21 mouse cellular contexts compared by ENCODE assay signal in genomic region chr4:131120680-131121079, GRCm38 (mm10).
DNase-seq lines count a peak whose midpoint lies in the region; ATAC-seq and TF ChIP-seq lines count a peak whose summit lies in the region.
"Had no signal": no experiment of that assay in that cellular context is flagged by ENCODE, and none has a peak within 500 bp of the region (broad histone marks: within the 10 kb centered on the region; RNA-seq: fewer than 3 reads in every experiment).

No protein-coding gene starts in this region.

- no peaks in the 10 kb centered on the region for H3K4me1 ChIP-seq in midbrain, postnatal 0 days (ENCODE audit: insufficient read depth, low read length)
- no peaks in the 10 kb centered on the region for H3K4me1 ChIP-seq in midbrain, embryonic 14.5 days (ENCODE audit: control insufficient read depth, insufficient read depth, low read length)
- H3K4me1 ChIP-seq: heart, embryonic 12.5 days; limb, embryonic 12.5 days; liver, embryonic 12.5 days; megakaryocyte, embryonic 14.5 days; midbrain, embryonic 15.5 days; neural tube, embryonic 15.5 days had no signal

- H3K27ac ChIP-seq in midbrain, postnatal 0 days (ENCODE audit: low read depth, low read length): no peak overlapping the region
- no peak overlapping the region for H3K27ac ChIP-seq in midbrain, embryonic 14.5 days (replicated peaks; ENCODE audit: low read depth, low read length)
- H3K27ac ChIP-seq: kidney, postnatal 0 days; limb, embryonic 12.5 days; liver, embryonic 12.5 days; midbrain, embryonic 15.5 days; neural tube, embryonic 15.5 days had no signal

- no peak overlapping the region for H3K4me2 ChIP-seq in midbrain, postnatal 0 days (ENCODE audit: low read depth, low read length, poor library complexity, severe bottlenecking)
- H3K4me2 ChIP-seq in midbrain, embryonic 14.5 days (ENCODE audit: low read length): no peak overlapping the region
- H3K4me2 ChIP-seq: heart, embryonic 12.5 days; limb, embryonic 12.5 days; liver, embryonic 12.5 days; midbrain, embryonic 15.5 days; neural tube, embryonic 15.5 days had no signal

- 85% methylated on average over 5 of the region's 5 CpGs for WGBS in midbrain, postnatal 0 days
- 85% methylated on average over 5 of the region's 5 CpGs for WGBS in midbrain, embryonic 14.5 days

- no peak for TF ChIP-seq CTCF in midbrain, postnatal 0 days (IDR thresholded peaks at IDR 0.05)

- H3K27me3 ChIP-seq in midbrain, postnatal 0 days (ENCODE audit: insufficient read depth, low read length): no peaks in the 10 kb centered on the region; the same call in 1 of the 2 replicates
- no peaks in the 10 kb centered on the region for H3K27me3 ChIP-seq in midbrain, embryonic 14.5 days (ENCODE audit: control insufficient read depth, insufficient read depth, low read length)
- H3K27me3 ChIP-seq: liver, embryonic 12.5 days; megakaryocyte, embryonic 14.5 days; midbrain, embryonic 15.5 days had no signal

- H3K9me3 ChIP-seq in midbrain, postnatal 0 days (ENCODE audit: low read length): no peaks in the 10 kb centered on the region
- no peaks in the 10 kb centered on the region for H3K9me3 ChIP-seq in midbrain, embryonic 14.5 days (ENCODE audit: control insufficient read depth, low read length)
- H3K9me3 ChIP-seq: heart, embryonic 12.5 days; limb, embryonic 12.5 days; liver, embryonic 12.5 days; megakaryocyte, embryonic 14.5 days; midbrain, embryonic 15.5 days; neural tube, embryonic 15.5 days had no signal

- no peak overlapping the region for H3K4me3 ChIP-seq in midbrain, postnatal 0 days (ENCODE audit: low read depth, low read length)
- H3K4me3 ChIP-seq in midbrain, embryonic 14.5 days (replicated peaks; ENCODE audit: low read depth, low read length): no peak overlapping the region
- H3K4me3 ChIP-seq: heart, embryonic 12.5 days; limb, embryonic 12.5 days; liver, embryonic 12.5 days; megakaryocyte, embryonic 14.5 days; midbrain, embryonic 15.5 days; neural tube, embryonic 15.5 days had no signal

- no peak overlapping the region for H3K9ac ChIP-seq in midbrain, postnatal 0 days (replicated peaks; ENCODE audit: low read length, poor library complexity, severe bottlenecking)
- no peak overlapping the region for H3K9ac ChIP-seq in midbrain, embryonic 14.5 days (replicated peaks; ENCODE audit: low read length)
- H3K9ac ChIP-seq: forebrain, postnatal 0 days; heart, embryonic 12.5 days; limb, embryonic 12.5 days; liver, embryonic 12.5 days; midbrain, embryonic 15.5 days; neural tube, embryonic 15.5 days had no signal

- ATAC-seq in midbrain, postnatal 0 days (ENCODE audit: low FRiP score): no peak
- no peak for ATAC-seq in midbrain, embryonic 14.5 days (ENCODE audit: low FRiP score, low TSS enrichment)
- ATAC-seq: forebrain, postnatal 0 days; liver, embryonic 12.5 days; midbrain, embryonic 15.5 days had no signal

- peak; percentile 15 for DNase-seq in kidney, adult 11 months
- DNase-seq in kidney, postnatal 25 days: no peak
- DNase-seq in midbrain, postnatal 0 days (ENCODE audit: low spot score): peak; percentile 59
- no peak for DNase-seq in midbrain, embryonic 14.5 days
- DNase-seq in cerebellum, adult 9-11 months: peak; percentile 97
- DNase-seq in right cerebral cortex, postnatal 25 days: no peak
- DNase-seq in ovary, postnatal 14 days (ENCODE audit: low spot score): no peak
- DNase-seq: adrenal gland, postnatal 36 days; B cell, adult 2 months; forebrain, postnatal 0 days; heart, postnatal 14 days; lung, adult 2 months; right cerebral cortex, postnatal 14 days; thymus, postnatal 4 days had no signal

- H3K36me3 ChIP-seq in midbrain, postnatal 0 days (ENCODE audit: insufficient read depth, low read length): no peaks in the 10 kb centered on the region
- H3K36me3 ChIP-seq in midbrain, embryonic 14.5 days (ENCODE audit: control insufficient read depth, insufficient read depth, low read length): no peaks in the 10 kb centered on the region
- H3K36me3 ChIP-seq: heart, embryonic 12.5 days; limb, embryonic 12.5 days; liver, embryonic 12.5 days; midbrain, embryonic 15.5 days; neural tube, embryonic 15.5 days had no signal

Comparison
In these comparisons a context has a peak if more than half of its experiments do, and no peak if none do; other contexts are left out.
1. DNase-seq: peak in kidney, adult 11 months (single experiment), midbrain, postnatal 0 days (single experiment) and cerebellum, adult 9-11 months (single experiment); none in kidney, postnatal 25 days (0 of 2), midbrain, embryonic 14.5 days (single experiment), right cerebral cortex, postnatal 25 days (single experiment) and ovary, postnatal 14 days (single experiment).